In the genomic region with DNA sequence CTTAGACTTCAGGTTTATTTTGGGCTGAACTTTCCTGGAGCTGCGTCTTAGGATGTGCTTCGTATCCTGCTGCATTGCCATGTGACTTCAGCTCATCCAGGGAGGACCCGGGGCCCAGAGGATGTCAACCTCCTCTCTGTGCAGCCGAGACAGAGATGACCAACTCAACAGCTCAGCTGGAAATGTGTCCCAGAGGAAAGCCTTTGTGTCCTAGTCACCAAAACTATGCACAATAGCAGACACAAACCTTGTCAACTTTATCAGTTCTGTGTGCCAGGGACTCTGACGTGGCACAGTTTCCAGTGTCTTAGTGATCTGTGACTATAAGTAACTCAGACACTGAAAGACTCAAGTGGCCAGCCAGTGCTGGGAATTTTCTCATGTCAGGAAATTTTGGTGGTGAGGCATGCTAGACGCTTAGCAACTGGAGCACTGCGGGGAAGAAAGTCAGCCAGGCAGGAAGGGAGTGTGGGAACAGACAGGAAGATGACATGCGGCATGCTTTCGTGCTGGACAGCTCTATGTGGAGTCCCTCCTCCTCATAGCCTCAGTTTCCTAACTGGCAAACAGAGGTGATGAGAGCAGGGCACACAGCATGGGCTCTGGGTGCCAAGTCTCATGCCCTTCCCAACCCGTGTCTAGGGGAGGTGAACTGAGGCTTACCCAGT, we compare ENCODE assay signal across 14 mouse cellular contexts.
DNase-seq lines count a peak whose midpoint lies in the region; ATAC-seq and TF ChIP-seq lines count a peak whose summit lies in the region.
"Had no signal": no experiment of that assay in that cellular context is flagged by ENCODE, and none has a peak within 500 bp of the region (broad histone marks: within the 10 kb centered on the region; RNA-seq: fewer than 3 reads in every experiment).

No protein-coding gene starts in this region.

- WGBS in midbrain, embryonic 10.5 days, result 83% methylated on average over 10 of the region's 10 CpGs
- WGBS in midbrain, postnatal 0 days, result 79% methylated on average over 10 of the region's 10 CpGs
- 61% methylated on average over 10 of the region's 10 CpGs for WGBS in kidney, postnatal 0 days
- 51% methylated on average over 10 of the region's 10 CpGs for WGBS in liver, postnatal 0 days (ENCODE audit: insufficient replicate concordance)
- 84% methylated on average over 10 of the region's 10 CpGs for WGBS in forebrain, embryonic 14.5 days

- H3K36me3 ChIP-seq in midbrain, embryonic 10.5 days, result no peaks in the 10 kb centered on the region
- H3K36me3 ChIP-seq in midbrain, postnatal 0 days (ENCODE audit: insufficient read depth, low read length), result no peaks in the 10 kb centered on the region
- H3K36me3 ChIP-seq in kidney, postnatal 0 days (ENCODE audit: insufficient read depth, low read length), result no peaks in the 10 kb centered on the region
- H3K36me3 ChIP-seq in liver, postnatal 0 days (replicated peaks; ENCODE audit: insufficient read depth, low read length), result no peaks in the 10 kb centered on the region
- H3K36me3 ChIP-seq in forebrain, embryonic 14.5 days (ENCODE audit: control insufficient read depth, insufficient read depth, low read length), result no peaks in the 10 kb centered on the region
- H3K36me3 ChIP-seq: G1E had no signal

- H3K4me1 ChIP-seq in midbrain, embryonic 10.5 days, result no peaks in the 10 kb centered on the region
- no peaks in the 10 kb centered on the region for H3K4me1 ChIP-seq in midbrain, postnatal 0 days (ENCODE audit: insufficient read depth, low read length)
- H3K4me1 ChIP-seq in kidney, postnatal 0 days (replicated peaks; ENCODE audit: insufficient read depth, low read length), result no peaks in the 10 kb centered on the region
- H3K4me1 ChIP-seq in liver, postnatal 0 days (ENCODE audit: insufficient read depth), result peaks cover 7% of the 10 kb centered on the region; the same call in 1 of the 2 replicates
- H3K4me1 ChIP-seq in forebrain, embryonic 14.5 days (ENCODE audit: control insufficient read depth, insufficient read depth, low read length), result no peaks in the 10 kb centered on the region

- H3K9ac ChIP-seq in midbrain, postnatal 0 days (replicated peaks; ENCODE audit: low read length, poor library complexity, severe bottlenecking), result no peak overlapping the region
- no peak overlapping the region for H3K9ac ChIP-seq in kidney, postnatal 0 days (ENCODE audit: low read depth, low read length)
- H3K9ac ChIP-seq in liver, postnatal 0 days (replicated peaks), result no peak overlapping the region
- no peak overlapping the region for H3K9ac ChIP-seq in forebrain, embryonic 14.5 days (ENCODE audit: low read length)
- H3K9ac ChIP-seq: liver, embryonic 14.5 days had no signal

- no peak overlapping the region for H3K4me2 ChIP-seq in midbrain, postnatal 0 days (ENCODE audit: low read depth, low read length, poor library complexity, severe bottlenecking)
- H3K4me2 ChIP-seq in kidney, postnatal 0 days (ENCODE audit: low read length), result no peak overlapping the region
- H3K4me2 ChIP-seq in liver, postnatal 0 days (ENCODE audit: low read depth, low read length), result no peak overlapping the region
- H3K4me2 ChIP-seq in forebrain, embryonic 14.5 days (ENCODE audit: low read length), result no peak overlapping the region

- TF ChIP-seq CTCF in midbrain, postnatal 0 days (IDR thresholded peaks at IDR 0.05), result no peak
- no peak for TF ChIP-seq CTCF in kidney, postnatal 0 days (IDR thresholded peaks at IDR 0.05; ENCODE audit: low read depth)
- no peak for TF ChIP-seq CTCF in liver, postnatal 0 days (IDR thresholded peaks at IDR 0.05; ENCODE audit: low read depth)

- no peak for ATAC-seq in midbrain, postnatal 0 days (ENCODE audit: low FRiP score)
- ATAC-seq in kidney, postnatal 0 days (replicated peaks; ENCODE audit: low FRiP score, low read depth), result no peak
- no peak for ATAC-seq in erythroid progenitor cell, adult 5-6 weeks (replicated peaks; ENCODE audit: low FRiP score, poor library complexity, severe bottlenecking)
- no peak for ATAC-seq in liver, postnatal 0 days
- no peak for ATAC-seq in forebrain, embryonic 14.5 days

- no peak for TF ChIP-seq EP300 in liver, postnatal 0 days (IDR thresholded peaks at IDR 0.05; ENCODE audit: low read depth)

- H3K9me3 ChIP-seq in midbrain, embryonic 10.5 days (replicated peaks), result no peaks in the 10 kb centered on the region
- H3K9me3 ChIP-seq in midbrain, postnatal 0 days (ENCODE audit: low read length), result no peaks in the 10 kb centered on the region
- H3K9me3 ChIP-seq in kidney, postnatal 0 days (replicated peaks; ENCODE audit: low read length), result no peaks in the 10 kb centered on the region
- no peaks in the 10 kb centered on the region for H3K9me3 ChIP-seq in liver, postnatal 0 days (ENCODE audit: low read length)
- H3K9me3 ChIP-seq in forebrain, embryonic 14.5 days (replicated peaks; ENCODE audit: control insufficient read depth, low read length), result no peaks in the 10 kb centered on the region

- peak; percentile 55 for DNase-seq in adrenal gland, adult 2 months
- DNase-seq in adrenal gland, adult 18-20 months (ENCODE audit: low spot score in 2 of 2), result no peak
- DNase-seq in midbrain, embryonic 10.5 days (ENCODE audit: low spot score), result no peak
- no peak for DNase-seq in midbrain, postnatal 0 days (ENCODE audit: low spot score)
- no peak for DNase-seq in kidney, postnatal 0 days (ENCODE audit: low spot score)
- no peak for DNase-seq in liver, postnatal 0 days
- DNase-seq in forebrain, embryonic 14.5 days (ENCODE audit: low spot score), result no peak
- DNase-seq: cerebellum, postnatal 25 days; right cerebral cortex, postnatal 4 days had no signal

- H3K27ac ChIP-seq in midbrain, embryonic 10.5 days (replicated peaks), result 0 out of 2 replicates have a peak overlapping the region, but pooled peaks have one; percentile 19
- no peak overlapping the region for H3K27ac ChIP-seq in midbrain, postnatal 0 days (ENCODE audit: low read depth, low read length)
- H3K27ac ChIP-seq in kidney, postnatal 0 days, result peak overlapping the region; percentile 54; the same call in 1 of the 2 replicates
- H3K27ac ChIP-seq in liver, postnatal 0 days (ENCODE audit: low read depth), result no peak overlapping the region
- no peak overlapping the region for H3K27ac ChIP-seq in forebrain, embryonic 14.5 days (ENCODE audit: low read depth, low read length)
- H3K27ac ChIP-seq: left cerebral cortex, adult 2 months; liver, embryonic 14.5 days; stomach, postnatal 0 days had no signal

- H3K27me3 ChIP-seq in midbrain, embryonic 10.5 days (ENCODE audit: low read depth, poor library complexity, severe bottlenecking), result no peaks in the 10 kb centered on the region
- H3K27me3 ChIP-seq in midbrain, postnatal 0 days (ENCODE audit: insufficient read depth, low read length), result no peaks in the 10 kb centered on the region
- H3K27me3 ChIP-seq in kidney, postnatal 0 days (ENCODE audit: insufficient read depth, low read length), result no peaks in the 10 kb centered on the region
- no peaks in the 10 kb centered on the region for H3K27me3 ChIP-seq in liver, postnatal 0 days (ENCODE audit: insufficient read depth, low read length)
- H3K27me3 ChIP-seq in forebrain, embryonic 14.5 days (replicated peaks; ENCODE audit: control insufficient read depth, insufficient read depth, low read length), result no peaks in the 10 kb centered on the region

- H3K4me3 ChIP-seq in midbrain, embryonic 10.5 days, result no peak overlapping the region
- H3K4me3 ChIP-seq in midbrain, postnatal 0 days (ENCODE audit: low read depth, low read length), result no peak overlapping the region
- H3K4me3 ChIP-seq in kidney, postnatal 0 days (replicated peaks; ENCODE audit: low read depth, low read length), result no peak overlapping the region
- H3K4me3 ChIP-seq in liver, postnatal 0 days (ENCODE audit: low read depth, low read length), result no peak overlapping the region
- no peak overlapping the region for H3K4me3 ChIP-seq in forebrain, embryonic 14.5 days (ENCODE audit: low read depth, low read length)
- H3K4me3 ChIP-seq: left cerebral cortex, adult 2 months had no signal

Comparison
In these comparisons a context has a peak if more than half of its experiments do, and no peak if none do; other contexts are left out.
1. H3K27ac ChIP-seq: peak in midbrain, embryonic 10.5 days (single experiment) and kidney, postnatal 0 days (single experiment); none in midbrain, postnatal 0 days (single experiment), liver, postnatal 0 days (single experiment) and forebrain, embryonic 14.5 days (single experiment).